Mouse (Mus musculus): ENCODE measurements at regions not wholly inside any gene's neighbourhood (a gene's known extent, or its start where the extent isn't known, plus 50 kb on each side); places are given as distances from the start of the nearest gene placed in this dataset.
"Not testable (repeated sequence)": the region's sequence is repeated elsewhere in the genome, so short reads cannot be mapped to it uniquely, and the experiment has no call there.

GRCm38 (mm10) chr4:35343751-35344150 is 117.8 kb upstream of the C9orf72 start:
- DNase-seq: no peak

GRCm38 (mm10) chr4:35331161-35331560 is 105.2 kb upstream of the C9orf72 start:
- DNase-seq: no peak

GRCm38 (mm10) chr4:35325300-35325699 is 99.3 kb upstream of the C9orf72 start:
- no peak for DNase-seq

GRCm38 (mm10) chr4:35322432-35323173 is 96.6 kb upstream of the C9orf72 start:
- no peak for DNase-seq

GRCm38 (mm10) chr4:35310396-35310977 is 84.5 kb upstream of the C9orf72 start:
- peak; percentile 18 for DNase-seq

GRCm38 (mm10) chr4:35308221-35308620 is 82.2 kb upstream of the C9orf72 start:
- DNase-seq: no peak

GRCm38 (mm10) chr4:35305210-35305609 is 79.2 kb upstream of the C9orf72 start:
- no peak for DNase-seq

GRCm38 (mm10) chr4:35300848-35301247 is 74.9 kb upstream of the C9orf72 start:
- no peak for DNase-seq

- not testable (repeated sequence) for DNase-seq
Observed at GRCm38 (mm10) chr4:35300374-35300773, 74.4 kb upstream of the C9orf72 start.

- DNase-seq: no peak
Observed at GRCm38 (mm10) chr4:35284611-35285010, 58.6 kb upstream of the C9orf72 start.

All from gastrocnemius, postnatal 10 days (tissue).